Mouse (Mus musculus): ENCODE measurements around the gene Ccdc92b. TPM values are rescaled to one million over a fixed set of nuclear protein-coding genes. Genes with fewer than 3 reads are reported as not detected.
"Not testable (repeated sequence)": the region's sequence is repeated elsewhere in the genome, so short reads cannot be mapped to it uniquely, and the experiment has no call there.

Ccdc92b gene
- 10 to 100 TPM; 21.5 to 23.9 TPM for total RNA-seq (2021)
- long read RNA-seq, experiment 1, full-length matches to known transcripts: 9 of 14 reads
- long read RNA-seq, experiment 1, partial matches to known transcripts: 3 of 14 reads
- long read RNA-seq, experiment 1, other reads (novel, unspliced or antisense): 2 of 14 reads
- long read RNA-seq, experiment 2, full-length matches to known transcripts: 9 of 16 reads
- long read RNA-seq, experiment 2, partial matches to known transcripts: 6 of 16 reads
- long read RNA-seq, experiment 2, other reads (novel, unspliced or antisense): 1 of 16 reads

DNA sequence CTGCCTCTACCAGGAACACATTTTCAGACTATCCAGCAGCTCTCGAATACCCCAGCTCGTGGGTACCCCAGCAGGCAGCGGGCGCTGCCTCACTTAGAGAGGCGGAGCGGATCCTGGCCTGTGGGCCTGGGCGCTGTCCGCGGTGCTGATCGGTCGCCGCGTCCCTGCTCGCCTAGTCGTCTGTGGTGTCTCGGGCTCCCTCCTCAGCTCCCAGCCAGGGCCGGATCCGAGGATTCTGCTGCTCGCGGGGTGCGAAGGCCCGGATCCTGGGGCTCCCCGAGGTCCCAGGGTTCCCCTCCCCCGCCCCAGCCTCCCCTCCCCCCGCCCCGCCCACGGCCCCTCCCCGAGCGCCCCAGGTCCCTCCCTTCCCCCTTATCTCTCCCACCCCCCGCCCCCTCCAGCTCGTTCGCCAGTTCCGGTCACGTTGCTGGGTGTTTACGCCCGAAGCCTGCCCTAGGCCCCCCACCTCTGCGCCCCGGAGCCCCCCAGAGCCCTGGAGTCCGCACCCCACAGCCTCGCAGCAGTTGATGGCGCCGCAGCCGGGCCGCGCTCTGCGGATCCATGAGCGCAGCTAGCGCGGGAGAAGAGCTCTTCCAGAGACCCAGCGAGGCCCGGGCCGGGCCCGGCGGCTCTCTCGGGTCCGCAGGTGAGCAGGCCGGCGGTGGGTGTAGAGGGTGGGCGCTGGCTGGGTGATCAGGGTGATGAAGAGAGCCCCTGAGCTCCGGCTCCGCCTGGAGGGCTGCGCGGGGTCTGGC is at the start of gene Ccdc92b:
Ccdc92b (plus strand) TSS at position 405 of the 755 bp plus-strand sequence.
- Histone ChIP-seq H3K27ac (peak within 1 kb of the TSS; percentile 97), H3K4me3 (peak within 1 kb of the TSS; percentile 82)
- DNase-seq (ENCODE audit: low spot score in 2 of 2): peak; percentile 47 to 74
- no peak; the same call in none of the 2 replicates for TF ChIP-seq CTCF (conservative IDR thresholded peaks at IDR 0.05)

DNA sequence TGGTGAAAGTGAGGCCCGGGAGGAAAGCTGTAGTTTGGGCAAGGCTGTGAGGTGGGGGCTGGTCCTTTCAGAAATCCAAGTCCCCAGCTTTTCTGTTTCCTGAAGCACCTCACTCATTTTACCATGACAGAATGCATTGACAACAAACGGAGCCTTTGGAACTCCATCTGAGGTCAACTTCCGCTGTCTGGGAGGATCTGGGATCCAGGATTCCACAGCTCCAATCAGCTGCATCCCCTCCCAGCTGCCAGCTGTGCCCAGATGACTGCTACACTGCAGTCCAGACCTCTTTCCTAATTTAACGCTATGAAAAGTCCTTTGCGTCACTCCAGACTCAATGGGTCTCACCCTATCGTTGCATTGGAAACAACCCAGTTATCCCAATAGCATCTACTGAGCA is 49.7 kb upstream of the Ccdc92b start:
- no peak overlapping the region for H3K4me3 ChIP-seq
- TF ChIP-seq CTCF (conservative IDR thresholded peaks at IDR 0.05): no peak
- no peak for DNase-seq (ENCODE audit: low spot score in 2 of 2)
- H3K27ac ChIP-seq: peak overlapping the region; percentile 2; the same call in 1 of the 2 replicates

DNA sequence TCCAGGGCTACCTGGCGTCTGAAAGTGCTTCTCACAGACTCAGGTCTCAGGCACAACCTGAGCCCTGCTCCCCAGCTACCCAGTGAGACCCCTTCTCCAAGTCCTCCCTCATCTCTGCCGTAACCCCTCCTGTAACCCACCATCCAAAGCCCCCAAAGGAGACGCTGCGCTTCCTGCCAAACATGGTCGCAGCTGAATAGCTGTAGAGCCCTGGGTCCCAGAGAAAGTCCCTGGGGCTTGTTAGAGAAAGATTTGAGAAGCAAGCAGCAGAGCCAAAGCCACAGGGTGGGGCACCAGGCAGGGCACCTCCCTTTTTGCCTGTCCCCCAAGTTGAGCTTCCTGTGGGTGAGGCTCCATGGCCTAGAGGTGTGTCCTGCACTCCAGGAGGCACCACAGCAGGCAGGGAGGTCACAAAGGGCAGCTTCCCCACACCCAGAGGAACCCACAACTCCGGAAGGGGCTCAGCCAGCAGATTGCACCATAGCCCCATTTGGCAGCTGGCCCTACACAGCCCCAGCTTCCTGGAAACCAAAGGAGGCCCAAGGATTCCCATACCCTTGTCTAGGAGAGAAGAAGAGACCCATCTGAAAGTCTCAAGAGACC is 46.8 kb upstream of the Ccdc92b start:
- no peak for TF ChIP-seq CTCF (conservative IDR thresholded peaks at IDR 0.05)

DNA sequence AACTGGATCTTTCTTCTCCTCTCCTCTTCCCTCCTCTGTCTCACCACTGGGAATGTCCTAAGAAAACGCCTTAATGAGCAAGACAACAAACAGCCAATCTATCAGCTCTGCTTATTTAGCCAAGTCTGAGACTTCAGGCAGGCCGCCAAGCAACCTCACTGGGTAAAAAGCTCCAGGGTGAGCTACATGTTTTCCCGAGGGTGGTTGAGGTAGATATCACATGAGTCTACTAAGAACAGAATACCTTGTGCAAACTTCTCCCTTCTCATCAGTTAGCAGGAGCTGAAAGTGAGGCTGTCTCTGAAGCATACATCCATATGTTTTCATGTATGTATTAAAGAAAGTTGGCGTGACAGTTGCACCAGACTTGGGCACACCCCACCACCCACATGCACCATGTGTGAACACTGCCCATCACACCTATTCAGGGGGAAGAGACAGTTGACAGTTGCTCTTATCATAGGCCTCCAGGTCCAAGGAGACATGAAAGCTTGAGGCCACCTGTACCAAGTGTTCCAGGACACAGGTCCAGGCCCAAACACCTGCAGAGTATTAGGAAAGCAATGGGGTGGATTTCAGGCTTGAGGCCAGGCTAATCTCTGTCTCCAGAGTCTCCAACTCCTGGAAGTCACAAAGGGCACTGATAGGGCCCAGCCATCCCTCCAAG is 44.5 kb upstream of the Ccdc92b start:
- no peak for DNase-seq (ENCODE audit: low spot score in 2 of 2)
- Histone ChIP-seq H3K27ac (no peak overlapping the region), H3K4me3 (no peak overlapping the region)
- TF ChIP-seq CTCF (conservative IDR thresholded peaks at IDR 0.05): no peak

More for the DNA sequence above, 46.8 kb upstream of the Ccdc92b start:
- DNase-seq (ENCODE audit: low spot score in 2 of 2): no peak
- no peak overlapping the region for H3K4me3 ChIP-seq
- no peak overlapping the region for H3K27ac ChIP-seq

DNA sequence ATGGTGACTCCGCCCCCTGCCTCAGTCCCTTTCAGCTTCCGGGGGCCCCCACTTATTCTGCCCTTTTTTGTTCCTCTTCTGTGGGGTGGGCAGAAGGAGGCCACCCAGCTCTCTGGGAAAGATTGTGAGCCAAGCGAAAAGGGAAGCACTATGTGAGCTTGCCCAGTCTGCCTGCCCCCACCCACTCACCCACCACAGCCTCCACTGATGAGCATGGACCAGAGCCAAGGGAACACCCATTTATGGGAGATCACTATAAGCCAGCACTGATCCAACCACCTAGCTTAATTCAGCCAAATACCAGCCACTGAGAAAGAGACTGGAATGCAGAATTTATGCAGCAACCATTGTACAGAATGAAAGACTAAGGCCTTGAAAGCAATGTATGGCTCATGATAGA is 43.5 kb upstream of the Ccdc92b start:
- TF ChIP-seq CTCF (conservative IDR thresholded peaks at IDR 0.05): no peak
- Histone ChIP-seq H3K4me3 (no peak overlapping the region), H3K27ac (no peak overlapping the region)
- DNase-seq (ENCODE audit: low spot score in 2 of 2): no peak

DNA sequence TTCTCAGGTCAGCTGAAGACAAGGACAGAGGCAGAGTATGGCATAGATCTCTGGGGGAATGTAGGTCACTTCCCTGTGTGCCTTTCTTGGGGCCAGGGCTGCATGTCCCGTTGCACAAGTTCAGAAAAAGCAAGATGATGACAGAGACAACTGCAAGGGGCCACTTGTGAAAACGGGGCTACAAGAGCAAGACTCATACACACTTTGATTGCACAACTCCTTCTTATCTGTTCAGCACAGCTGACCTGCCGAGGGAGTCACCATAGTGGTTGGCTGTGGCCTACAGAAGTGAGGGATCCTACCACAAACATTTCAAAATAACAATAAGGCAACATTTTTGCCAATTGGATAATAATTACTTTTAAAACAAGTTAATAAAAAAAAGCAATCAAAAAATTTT is 42.3 kb upstream of the Ccdc92b start:
- no peak for DNase-seq (ENCODE audit: low spot score in 2 of 2)

DNA sequence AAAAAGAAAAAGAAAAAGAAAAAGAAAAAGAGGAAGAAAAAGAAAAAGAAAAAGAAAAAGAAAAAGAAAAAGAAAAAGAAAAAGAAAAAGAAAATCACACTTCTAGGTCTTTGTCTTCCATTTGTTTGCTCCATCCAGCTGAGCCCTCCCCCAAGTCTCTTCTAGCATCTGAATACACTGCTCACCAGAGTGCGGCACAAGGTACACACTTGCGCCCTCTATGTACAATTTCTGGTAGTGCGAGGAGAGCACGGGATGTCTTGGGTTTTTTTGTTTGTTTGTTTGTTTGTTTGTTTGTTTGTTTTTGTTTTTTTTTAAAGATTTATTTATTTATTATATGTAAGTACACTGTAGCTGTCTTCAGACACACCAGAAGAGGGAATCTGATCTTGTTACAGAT is 38.1 kb upstream of the Ccdc92b start:
- not testable (repeated sequence) for DNase-seq (ENCODE audit: low spot score in 2 of 2); H3K4me3 ChIP-seq; H3K27ac ChIP-seq
- TF ChIP-seq CTCF (conservative IDR thresholded peaks at IDR 0.05): peak; percentile 63

More for the DNA sequence above, 42.3 kb upstream of the Ccdc92b start:
- TF ChIP-seq CTCF (conservative IDR thresholded peaks at IDR 0.05): no peak
- no peak overlapping the region for H3K4me3 ChIP-seq
- no peak overlapping the region for H3K27ac ChIP-seq

DNA sequence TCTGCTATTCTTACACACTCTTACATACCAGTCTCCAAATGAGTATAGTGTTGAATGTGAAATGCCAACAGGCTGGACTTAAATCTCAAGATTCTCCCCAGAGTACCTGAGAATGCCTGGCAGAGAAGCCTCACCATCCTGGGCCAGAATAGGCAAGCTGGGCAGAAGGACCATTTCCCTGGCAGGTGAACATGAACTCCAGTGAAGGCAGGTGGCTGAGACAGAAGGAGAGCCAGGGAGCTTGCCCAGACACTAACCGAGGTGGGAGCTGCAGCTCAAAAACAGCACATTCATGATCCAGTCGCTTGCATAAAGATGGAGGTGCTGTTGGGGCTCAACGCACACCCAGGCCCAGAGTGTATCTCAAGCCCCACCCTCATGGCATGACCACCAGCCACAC is 36.9 kb upstream of the Ccdc92b start:
- no peak for DNase-seq (ENCODE audit: low spot score in 2 of 2)
- TF ChIP-seq CTCF (conservative IDR thresholded peaks at IDR 0.05): no peak
- Histone ChIP-seq H3K27ac (no peak overlapping the region), H3K4me3 (no peak overlapping the region)

DNA sequence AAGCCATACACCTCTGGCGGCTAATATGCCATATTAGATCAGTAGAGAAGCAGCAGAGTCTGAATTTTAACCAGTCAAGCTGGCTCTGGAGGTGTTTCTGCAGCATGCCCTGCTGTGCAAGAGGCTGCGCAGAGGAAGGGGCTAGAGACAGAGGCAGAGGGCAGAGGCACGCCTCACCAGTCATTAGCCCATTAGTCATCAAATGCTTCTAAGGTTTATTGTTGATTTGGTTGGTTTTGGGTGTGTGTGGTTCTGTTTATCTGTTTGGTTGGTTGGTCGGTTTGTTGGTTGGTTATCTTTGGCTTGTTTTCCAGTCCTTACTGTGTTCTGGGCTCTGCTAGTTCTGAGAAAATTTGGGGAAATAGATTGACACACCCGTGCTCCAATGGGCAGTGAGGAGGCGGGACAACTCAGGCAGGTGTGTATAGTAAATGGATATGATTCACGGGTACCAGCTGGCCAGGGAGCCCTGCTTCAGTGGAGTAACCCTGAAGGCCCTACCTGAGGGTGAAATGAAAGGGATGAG is 35.5 kb upstream of the Ccdc92b start:
- H3K4me3 ChIP-seq: no peak overlapping the region
- TF ChIP-seq CTCF (conservative IDR thresholded peaks at IDR 0.05): no peak
- DNase-seq (ENCODE audit: low spot score in 2 of 2): no peak
- H3K27ac ChIP-seq: no peak overlapping the region

DNA sequence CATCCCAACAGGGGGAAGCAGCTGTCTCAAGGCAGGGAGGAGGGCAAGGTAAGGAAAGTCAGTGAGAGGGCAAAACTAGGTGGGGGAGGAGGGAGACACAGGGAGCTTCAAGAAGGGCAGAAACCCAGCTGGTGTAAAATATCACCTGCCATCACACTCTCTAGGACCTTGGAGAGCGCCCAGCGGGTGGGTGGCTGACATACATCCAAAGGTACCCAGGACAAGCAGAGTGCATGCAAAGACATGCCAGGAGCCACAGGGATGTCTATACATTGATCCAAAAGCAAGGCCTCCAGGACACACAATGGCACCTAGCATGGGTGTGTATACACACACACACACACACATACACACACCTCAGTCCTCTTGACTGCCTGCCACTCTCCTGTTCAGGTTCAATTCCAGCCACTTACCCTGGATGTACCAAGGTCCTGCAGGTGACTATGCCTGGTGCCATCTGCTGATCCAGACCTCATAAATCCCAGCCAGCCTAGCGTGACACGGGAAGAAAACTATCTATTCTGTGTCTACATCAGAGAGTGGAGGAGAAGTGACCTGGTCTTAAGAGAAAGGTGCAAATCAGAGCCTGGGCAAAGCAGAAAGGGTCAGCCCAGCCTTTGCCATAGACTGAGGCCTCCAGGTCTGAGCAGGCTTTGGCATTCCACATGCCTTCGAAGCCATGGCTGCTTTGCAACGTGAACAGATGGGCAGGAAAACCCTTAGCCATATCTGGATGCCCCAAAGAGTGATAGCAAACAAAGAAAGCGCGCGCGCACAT is 34.3 kb upstream of the Ccdc92b start:
- TF ChIP-seq CTCF (conservative IDR thresholded peaks at IDR 0.05): no peak
- Histone ChIP-seq H3K27ac (no peak overlapping the region), H3K4me3 (no peak overlapping the region)
- DNase-seq (ENCODE audit: low spot score in 2 of 2): no peak

DNA sequence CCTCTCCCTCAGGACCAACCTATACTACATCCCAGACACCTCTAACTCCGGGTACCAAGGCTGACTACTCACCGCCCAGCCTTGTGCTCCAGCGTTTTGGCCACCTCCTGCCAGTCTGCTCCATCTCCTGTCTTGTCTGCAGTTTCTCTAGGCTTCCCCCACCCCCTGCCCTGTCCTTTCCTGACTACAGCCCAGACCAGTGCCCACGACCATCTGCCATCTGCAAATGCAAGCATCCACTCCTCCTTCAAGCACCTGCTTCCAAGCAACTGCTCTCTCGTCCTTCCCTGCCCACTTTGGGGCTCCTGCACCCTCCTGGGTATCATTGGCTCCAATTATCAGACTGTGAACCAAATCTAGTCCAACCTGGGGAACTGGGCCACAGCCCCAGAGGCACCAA is 33.0 kb upstream of the Ccdc92b start:
- Histone ChIP-seq H3K4me3 (no peak overlapping the region), H3K27ac (no peak overlapping the region)
- TF ChIP-seq CTCF (conservative IDR thresholded peaks at IDR 0.05): no peak
- DNase-seq (ENCODE audit: low spot score in 2 of 2): no peak
